Mouse (Mus musculus) CH12.LX (cell line): ENCODE measurements around the gene Hnrnpa1. TPM values are rescaled to one million over a fixed set of nuclear protein-coding genes. Genes with fewer than 3 reads are reported as not detected.

Experiments
- DNase-seq: peaks from one replicate; pipeline ENCODE4 v3.0.0-alpha.2; 2013; ENCODE audit errors: extremely low read depth
- H3K27ac ChIP-seq: 2 replicates; pipeline ENCODE4 v1.5.1; 2012; ENCODE audit warnings: low read depth, mild to moderate bottlenecking, control low read depth, moderate library complexity; ENCODE audit not compliant: insufficient read depth
- H3K27me3 ChIP-seq: replicated peaks from 2 replicates; pipeline ENCODE3; 2012; ENCODE audit warnings: inconsistent platforms
- H3K36me3 ChIP-seq, 2 experiments: replicated peaks in 1 of 2; 2 replicates each; pipeline versions ENCODE3 to v1.6.1; 2012; ENCODE audit warnings: inconsistent platforms in 1 of 2, low read length in 1 of 2, mild to moderate bottlenecking in 1 of 2, mixed read lengths in 1 of 2, moderate library complexity in 1 of 2; ENCODE audit not compliant: control insufficient read depth in 1 of 2, insufficient read depth in 1 of 2
- H3K4me1 ChIP-seq, 2 experiments: 2 replicates each; pipeline ENCODE4 v1.6.1; 2012; ENCODE audit warnings: inconsistent platforms in 1 of 2, moderate library complexity in 1 of 2; ENCODE audit not compliant: insufficient read depth in 2 of 2, control insufficient read depth in 1 of 2
- H3K4me2 ChIP-seq: 2 replicates; pipeline ENCODE4 v1.6.1; 2012; ENCODE audit warnings: low read depth, mild to moderate bottlenecking, control low read depth; ENCODE audit not compliant: poor library complexity, insufficient read depth, severe bottlenecking
- H3K4me3 ChIP-seq, 3 experiments: fragments of 150-350 bp in 1 of 3; sonication (generic) in 1 of 3; replicated peaks in 1 of 3; 2 replicates each; pipeline versions ENCODE3 to v1.5.1; 2011 to 2012; ENCODE audit warnings: low read depth in 2 of 3, low read length in 2 of 3, mild to moderate bottlenecking in 2 of 3, moderate library complexity in 2 of 3, control low read depth in 1 of 3, improper control_type of control experiment in 1 of 3, inconsistent platforms in 1 of 3, mixed read lengths in 1 of 3; ENCODE audit not compliant: poor library complexity in 1 of 3
- H3K79me2 ChIP-seq: replicated peaks from 2 replicates; pipeline ENCODE4 v1.6.1; 2012; ENCODE audit warnings: mild to moderate bottlenecking, moderate library complexity; ENCODE audit not compliant: control insufficient read depth, poor library complexity, insufficient read depth, severe bottlenecking; ENCODE audit errors: extremely low read depth
- H3K9ac ChIP-seq: 2 replicates; pipeline ENCODE4 v1.6.1; 2012; ENCODE audit warnings: low read depth, mild to moderate bottlenecking, control low read depth, moderate library complexity; ENCODE audit not compliant: insufficient read depth
- H3K9me3 ChIP-seq: replicated peaks from 2 replicates; pipeline ENCODE3; 2012; ENCODE audit warnings: low read length, inconsistent platforms, mixed read lengths
- BHLHE40 ChIP-seq: IDR thresholded peaks from 2 replicates; pipeline ENCODE4 v1.6.1; 2011; ENCODE audit warnings: mild to moderate bottlenecking, low read depth, low read length, improper control_type of control experiment
- E2F4 ChIP-seq: IDR thresholded peaks from 2 replicates; pipeline ENCODE4 v1.6.1; 2011; ENCODE audit warnings: low read depth, low read length, improper control_type of control experiment; ENCODE audit not compliant: insufficient replicate concordance
- EP300 ChIP-seq: IDR thresholded peaks from 2 replicates; pipeline ENCODE4 v1.6.1; 2011; ENCODE audit warnings: low read length, improper control_type of control experiment
- ETS1 ChIP-seq: conservative IDR thresholded peaks from 2 replicates; pipeline ENCODE4 v1.6.1; 2012; ENCODE audit warnings: low read depth, mild to moderate bottlenecking, inconsistent platforms, low read length, improper control_type of control experiment, moderate library complexity
- JUND ChIP-seq: conservative IDR thresholded peaks from 2 replicates; pipeline ENCODE4 v1.6.1; 2011; ENCODE audit warnings: low read depth, low read length, improper control_type of control experiment
- MAZ ChIP-seq: IDR thresholded peaks from 2 replicates; pipeline ENCODE4 v1.6.1; 2012; ENCODE audit warnings: low read depth, mild to moderate bottlenecking, inconsistent platforms, low read length, improper control_type of control experiment, moderate library complexity
- MEF2A ChIP-seq: IDR thresholded peaks from 2 replicates; pipeline ENCODE4 v1.6.1; 2014; ENCODE audit warnings: low read depth, mild to moderate bottlenecking, inconsistent platforms, low read length, improper control_type of control experiment, borderline replicate concordance
- MXI1 ChIP-seq: IDR thresholded peaks from 2 replicates; pipeline ENCODE4 v1.6.1; 2011; ENCODE audit warnings: mild to moderate bottlenecking, low read depth, low read length, improper control_type of control experiment
- MYC ChIP-seq: IDR thresholded peaks from 2 replicates; pipeline ENCODE4 v1.6.1; 2011; ENCODE audit warnings: low read depth, mild to moderate bottlenecking, improper control_type of control experiment, low read length
- NELFE ChIP-seq: IDR thresholded peaks from 2 replicates; pipeline ENCODE4 v1.6.1; 2011; ENCODE audit warnings: low read depth, low read length, improper control_type of control experiment
- NRF1 ChIP-seq: IDR thresholded peaks from 2 replicates; pipeline ENCODE4 v1.6.1; 2014; ENCODE audit warnings: low read depth, mild to moderate bottlenecking, inconsistent platforms, low read length, improper control_type of control experiment, moderate library complexity
- PAX5 ChIP-seq: IDR thresholded peaks from 2 replicates; pipeline ENCODE4 v1.6.1; 2012; ENCODE audit warnings: low read length, inconsistent platforms, mixed read lengths
- POLR2A ChIP-seq: IDR thresholded peaks from 2 replicates; pipeline ENCODE4 v1.6.1; 2011; ENCODE audit warnings: low read depth, mild to moderate bottlenecking, improper control_type of control experiment, low read length
- RCOR1 ChIP-seq: conservative IDR thresholded peaks from 2 replicates; pipeline ENCODE4 v1.6.1; 2012; ENCODE audit warnings: low read depth, mild to moderate bottlenecking, inconsistent platforms, low read length, improper control_type of control experiment
- SIN3A ChIP-seq: IDR thresholded peaks from 2 replicates; pipeline ENCODE4 v1.6.1; 2012; ENCODE audit warnings: low read length, improper control_type of control experiment, inconsistent platforms
- TBP ChIP-seq: conservative IDR thresholded peaks from 2 replicates; pipeline ENCODE4 v1.6.1; 2011; ENCODE audit warnings: low read depth, low read length, improper control_type of control experiment
- TCF12 ChIP-seq: IDR thresholded peaks from 2 replicates; pipeline ENCODE4 v1.6.1; 2014; ENCODE audit warnings: low read depth, mild to moderate bottlenecking, inconsistent platforms, low read length, improper control_type of control experiment
- USF2 ChIP-seq: conservative IDR thresholded peaks from 2 replicates; pipeline ENCODE4 v1.6.1; 2011; ENCODE audit warnings: low read depth, low read length, improper control_type of control experiment
- ZC3H11A ChIP-seq: IDR thresholded peaks from 2 replicates; pipeline ENCODE4 v1.6.1; 2012; ENCODE audit warnings: low read depth, mild to moderate bottlenecking, inconsistent platforms, low read length, improper control_type of control experiment
- ZNF384 ChIP-seq: IDR thresholded peaks from 2 replicates; pipeline ENCODE4 v1.6.1; 2012; ENCODE audit warnings: low read depth, low read length, improper control_type of control experiment, inconsistent platforms
- dilution Hi-C: fragments of 300-500 bp; cut with MboI; formaldehyde crosslinking; loops from 2 replicates; pipeline ENCODE4 v1.14.3; 2020; ENCODE audit warnings: low sequenced_read_pairs; ENCODE audit not compliant: extremely low pct_unique_long_range_greater_than_20kb, extremely low pct_ligation_motif_present
- in situ Hi-C: fragments of 300-500 bp; cut with MboI; formaldehyde crosslinking; loops from 3 replicates; pipeline ENCODE4 v1.14.3; 2019; ENCODE audit warnings: low sequenced_read_pairs, low pct_ligation_motif_present, low pct_unique_long_range_greater_than_20kb, mixed read lengths
- polyA plus RNA-seq: library from polyadenylated mRNA; unstranded; fragments of >175 nt; gene quantifications from 2 replicates; pipeline ENCODE4 v1.2.1, GENCODE M21; 2012; ENCODE audit warnings: low read depth; ENCODE audit not compliant: insufficient read length
- total RNA-seq, 2 experiments: library from RNA; depleted of rRNA; stranded (reverse); fragments of 300-350 nt in 1 of 2; fragments of >200 nt in 1 of 2; gene quantifications; 2 replicates each; pipeline ENCODE4 v1.2.3; 2012 to 2014

The Hnrnpa1 gene
- total and polyA plus RNA-seq, 3 experiments: 635 to 1,799 (median 757) TPM

- Histone ChIP-seq H3K4me1 (peaks cover 6 to 36% of the 10 kb centered on the region in 2 experiments; a peak in 3 of 4 replicates), H3K36me3 (peaks cover 0 to 39% of the 10 kb centered on the region in 2 experiments)
- dilution Hi-C loops: no loop called here
Measured at GRCm38 (mm10) chr15:103227572-103227971, 12.7 kb upstream of the Hnrnpa1 start.

GRCm38 (mm10) chr15:103228904-103229303, 11.3 kb upstream of the Hnrnpa1 start:
- no peak for DNase-seq
- Histone ChIP-seq H3K27me3 (no peaks in the 10 kb centered on the region), H3K4me1 (peaks cover 6 to 49% of the 10 kb centered on the region in 2 experiments; a peak in 3 of 4 replicates), H3K27ac (no peak overlapping the region), H3K4me3 (no peak overlapping the region), H3K4me2 (no peak overlapping the region), H3K36me3 (peaks cover 0 to 35% of the 10 kb centered on the region in 2 experiments), H3K9me3 (no peaks in the 10 kb centered on the region), H3K9ac (no peak overlapping the region; the same call in 1 of the 2 replicates), H3K79me2 (peaks cover 82% of the 10 kb centered on the region)
- in situ Hi-C loops: no loop called here
- dilution Hi-C loops: no loop called here
- TF ChIP-seq MAZ (no peak), E2F4 (no peak), EP300 (no peak), JUND (no peak), MYC (no peak), TBP (no peak), PAX5 (no peak), BHLHE40 (no peak), TCF12 (no peak), ETS1 (no peak), USF2 (no peak), POLR2A (no peak)

More at GRCm38 (mm10) chr15:103227572-103227971, 12.7 kb upstream of the Hnrnpa1 start:
- DNase-seq: no peak
- H3K79me2 ChIP-seq: peaks cover 81% of the 10 kb centered on the region
- H3K27ac ChIP-seq: no peak overlapping the region; the same call in 1 of the 2 replicates
- no peak for TF ChIP-seq ZC3H11A
- no peak for TF ChIP-seq BHLHE40
- TF ChIP-seq NRF1: no peak
- no peak for TF ChIP-seq NELFE
- TF ChIP-seq POLR2A: no peak
- no peak for TF ChIP-seq RCOR1
- no peak for TF ChIP-seq ETS1
- no peak for TF ChIP-seq MEF2A
- TF ChIP-seq PAX5: no peak
- TF ChIP-seq ZNF384: no peak
- no peak for TF ChIP-seq MYC
- no peak for TF ChIP-seq USF2
- TF ChIP-seq SIN3A: no peak
- no peak for TF ChIP-seq MXI1
- no peaks in the 10 kb centered on the region for H3K9me3 ChIP-seq
- no peak overlapping the region for H3K9ac ChIP-seq
- in situ Hi-C loops: no loop called here
- H3K27me3 ChIP-seq: no peaks in the 10 kb centered on the region
- H3K4me3 ChIP-seq: no peak overlapping the region
- H3K4me2 ChIP-seq: no peak overlapping the region
